In the genomic region with DNA sequence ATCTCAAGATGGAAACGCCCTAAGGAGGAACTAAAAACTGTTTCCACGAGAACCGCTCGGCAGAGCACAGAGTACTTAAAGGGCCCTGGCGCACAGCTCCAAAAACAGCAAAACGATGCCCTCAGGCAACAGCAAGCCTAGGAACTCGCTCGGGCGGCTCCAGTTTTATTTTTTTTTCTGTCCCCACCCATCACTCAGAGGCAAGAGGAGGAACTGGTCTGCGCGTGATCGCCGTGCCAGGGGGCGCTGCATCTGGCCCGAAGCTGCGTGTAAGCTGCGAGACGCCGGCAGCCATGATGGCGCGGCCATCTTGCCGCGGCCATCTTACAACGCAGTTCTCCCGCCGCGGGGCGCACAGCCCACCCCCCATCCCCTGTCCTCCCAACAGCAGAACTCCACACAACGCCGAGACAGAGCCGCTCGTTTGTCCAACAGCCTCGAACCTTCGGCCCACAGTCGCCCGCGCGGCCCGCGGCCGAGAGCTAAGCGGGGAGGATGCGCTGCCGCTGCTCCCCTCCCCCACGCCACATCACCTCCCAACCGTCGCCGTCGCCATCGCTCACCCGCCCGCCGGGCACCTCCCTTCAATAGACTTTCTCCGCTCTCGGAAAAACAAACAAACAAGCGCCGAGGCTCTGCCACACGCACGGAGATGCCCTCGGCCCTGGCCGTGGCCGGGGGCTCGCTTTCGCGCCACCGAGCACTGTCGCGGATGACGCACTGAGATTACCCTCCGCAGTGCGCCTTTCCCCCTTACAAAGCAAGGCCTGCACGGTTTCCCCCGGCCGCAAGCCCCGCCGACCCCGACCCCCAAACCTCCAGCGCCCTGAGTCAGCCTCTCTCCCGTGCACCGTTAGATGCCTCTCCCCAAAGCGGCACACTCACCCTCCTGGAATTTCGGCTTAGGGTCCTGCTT, we compare ENCODE assay signal across 8 mouse cellular contexts. TPM values are rescaled to one million over a fixed set of nuclear protein-coding genes. Genes with fewer than 3 reads are reported as not detected.
DNase-seq lines count a peak whose midpoint lies in the region; ATAC-seq and TF ChIP-seq lines count a peak whose summit lies in the region.

No protein-coding gene starts in this region.

- H3K4me1 ChIP-seq in G1E (ENCODE audit: insufficient read depth, low read depth, low read length) = peaks cover 27% of the 10 kb centered on the region
- H3K4me1 ChIP-seq in cerebellum, adult 2 months (ENCODE audit: control insufficient read depth, insufficient read depth, low read length) = no peaks in the 10 kb centered on the region; the same call in 1 of the 2 replicates
- peaks cover 19% of the 10 kb centered on the region for H3K4me1 ChIP-seq in forebrain, postnatal 0 days (ENCODE audit: insufficient read depth)
- H3K4me1 ChIP-seq in lung, embryonic 16.5 days (replicated peaks; ENCODE audit: control insufficient read depth, insufficient read depth, low read length) = peaks cover 12% of the 10 kb centered on the region

- H3K9ac ChIP-seq in forebrain, postnatal 0 days = peak overlapping the region; percentile 95
- peak overlapping the region; percentile 97 for H3K9ac ChIP-seq in lung, embryonic 16.5 days (ENCODE audit: low read length)

- H3K27ac ChIP-seq in cerebellum, adult 2 months (ENCODE audit: insufficient read depth, low read length) = peak overlapping the region; percentile 99
- peak overlapping the region; percentile 99 for H3K27ac ChIP-seq in forebrain, postnatal 0 days (ENCODE audit: low read depth, low read length)
- peak overlapping the region; percentile 99 for H3K27ac ChIP-seq in lung, embryonic 16.5 days (ENCODE audit: low read length)

- no peak for TF ChIP-seq POLR2A in cerebellum, adult 2 months (IDR thresholded peaks at IDR 0.05; ENCODE audit: borderline replicate concordance, insufficient read depth, low read length)

- H3K4me3 ChIP-seq in G1E (ENCODE audit: low read depth, low read length) = peak overlapping the region; percentile 89
- H3K4me3 ChIP-seq in cerebellum, adult 2 months (replicated peaks; ENCODE audit: insufficient read depth, low read depth, low read length) = peak overlapping the region; percentile 89
- H3K4me3 ChIP-seq in forebrain, postnatal 0 days (ENCODE audit: low read depth, low read length) = peak overlapping the region; percentile 97
- peak overlapping the region; percentile 92 for H3K4me3 ChIP-seq in lung, embryonic 16.5 days (ENCODE audit: low read length)

- peak; percentile 46 for ATAC-seq in G1E (ENCODE audit: extremely low read depth, insufficient number of reproducible peaks, low FRiP score, poor library complexity, severe bottlenecking)
- peak; percentile 64 for ATAC-seq in forebrain, postnatal 0 days
- ATAC-seq in lung, embryonic 16.5 days (ENCODE audit: low read depth) = peak; percentile 82

- TF ChIP-seq CTCF in G1E (IDR thresholded peaks at IDR 0.05; ENCODE audit: low read depth, low read length) = peak; percentile 5; the same call in 1 of the 2 replicates
- peak; percentile 28; the same call in 1 of the 2 replicates for TF ChIP-seq CTCF in cerebellum, adult 2 months (IDR thresholded peaks at IDR 0.05; ENCODE audit: borderline replicate concordance, insufficient read depth, low read depth, low read length)
- TF ChIP-seq CTCF in forebrain, postnatal 0 days (IDR thresholded peaks at IDR 0.05; ENCODE audit: low read depth) = peak; percentile 84

- no peaks in the 10 kb centered on the region for H3K9me3 ChIP-seq in G1E (replicated peaks)
- H3K9me3 ChIP-seq in forebrain, postnatal 0 days (ENCODE audit: low read length) = no peaks in the 10 kb centered on the region
- no peaks in the 10 kb centered on the region for H3K9me3 ChIP-seq in lung, embryonic 16.5 days (ENCODE audit: control insufficient read depth, low read length)

- H3K4me2 ChIP-seq in forebrain, postnatal 0 days (ENCODE audit: low read depth) = peak overlapping the region; percentile 86
- H3K4me2 ChIP-seq in lung, embryonic 16.5 days (ENCODE audit: low read depth, low read length) = peak overlapping the region; percentile 96

- peaks cover 6% of the 10 kb centered on the region for H3K36me3 ChIP-seq in G1E (replicated peaks)
- H3K36me3 ChIP-seq in forebrain, postnatal 0 days (ENCODE audit: insufficient read depth) = no peaks in the 10 kb centered on the region
- H3K36me3 ChIP-seq in lung, embryonic 16.5 days (ENCODE audit: control insufficient read depth, insufficient read depth, low read length) = no peaks in the 10 kb centered on the region

- WGBS in cerebellum, adult 2 months = under 1% methylated on average over 82 of the region's 82 CpGs
- WGBS in forebrain, postnatal 0 days = under 1% methylated on average over 82 of the region's 82 CpGs
- under 1% methylated on average over 82 of the region's 82 CpGs for WGBS in lung, embryonic 16.5 days

- no peaks in the 10 kb centered on the region for H3K27me3 ChIP-seq in G1E (ENCODE audit: insufficient read depth, low read length)
- H3K27me3 ChIP-seq in cerebellum, adult 2 months (ENCODE audit: control insufficient read depth, insufficient read depth, low read length) = no peaks in the 10 kb centered on the region
- no peaks in the 10 kb centered on the region; the same call in 1 of the 2 replicates for H3K27me3 ChIP-seq in forebrain, postnatal 0 days (ENCODE audit: insufficient read depth, low read length)
- H3K27me3 ChIP-seq in lung, embryonic 16.5 days (ENCODE audit: control insufficient read depth, insufficient read depth, low read depth, low read length) = no peaks in the 10 kb centered on the region

- DNase-seq in G1E (ENCODE audit: low spot score) = peak; percentile 67
- peak; percentile 88 for DNase-seq in cerebellum, adult 2 months
- peak; percentile 93 for DNase-seq in forebrain, postnatal 0 days
- DNase-seq in heart, postnatal 4 days = peak; percentile 93
- DNase-seq in layer of hippocampus, adult 9-10 months (ENCODE audit: low spot score) = peak; percentile 86
- DNase-seq in ovary, postnatal 10 days (ENCODE audit: low spot score) = peak; percentile 80
- DNase-seq in thymus, postnatal 10 days (ENCODE audit: low spot score in 2 of 2) = peak; percentile 89 to 90

RNA-seq across cellular contexts. Expression of gene Morf4l1, which starts 0.7 kb away (rescaled TPM):
- total RNA-seq in G1E (2014; fragmentation: Nextera tagmentation) (219 and 248 TPM in 2 replicates), G1E (2017) (146 and 172 TPM in 2 replicates)
- polyA plus RNA-seq in G1E (2012) = 106 and 118 TPM in 2 replicates
- 468 and 520 TPM in 2 replicates for polyA plus RNA-seq in cerebellum, adult 2 months (2012; rRNA removed)
- 295 and 321 TPM in 2 replicates for total RNA-seq in forebrain, postnatal 0 days (2014; rRNA removed)
- 636 and 638 TPM in 2 replicates for polyA plus RNA-seq in forebrain, postnatal 0 days (2015; fragmentation: Nextera tagmentation; extraction: Ambion mirVana)
- total RNA-seq in heart, postnatal 4 days (2021) = 100 to 1,000 TPM; 325 to 333 TPM
- polyA plus RNA-seq in lung, embryonic 16.5 days (2015; fragmentation: Nextera tagmentation; extraction: Ambion mirVana) = 400 and 424 TPM in 2 replicates

RNA-seq across cellular contexts. Expression of gene Adamts7, which starts 49.0 kb away (rescaled TPM):
- not detected in 2 replicates for total RNA-seq in G1E (2014; fragmentation: Nextera tagmentation)
- total RNA-seq in G1E (2017) = 0.17 TPM in 1 of 2 replicates, not detected in the other
- not detected in 2 replicates for polyA plus RNA-seq in G1E (2012)
- polyA plus RNA-seq in cerebellum, adult 2 months (2012; rRNA removed) = 0.34 and 0.49 TPM in 2 replicates
- 10.9 and 15.9 TPM in 2 replicates for total RNA-seq in forebrain, postnatal 0 days (2014; rRNA removed)
- polyA plus RNA-seq in forebrain, postnatal 0 days (2015; fragmentation: Nextera tagmentation; extraction: Ambion mirVana) = 4.1 and 4.9 TPM in 2 replicates
- 10 to 100 TPM; 17.5 to 17.6 TPM for total RNA-seq in heart, postnatal 4 days (2021)
- polyA plus RNA-seq in lung, embryonic 16.5 days (2015; fragmentation: Nextera tagmentation; extraction: Ambion mirVana) = 17.5 and 18.7 TPM in 2 replicates

RNA-seq across cellular contexts. Expression of gene Ctsh, which starts 60.0 kb away (rescaled TPM):
- total RNA-seq in G1E (2014; fragmentation: Nextera tagmentation) (not detected in 2 replicates), G1E (2017) (0.16 and 0.29 TPM in 2 replicates)
- polyA plus RNA-seq in G1E (2012) = not detected in 2 replicates
- 13.8 and 16.3 TPM in 2 replicates for polyA plus RNA-seq in cerebellum, adult 2 months (2012; rRNA removed)
- 19.6 and 29.9 TPM in 2 replicates for total RNA-seq in forebrain, postnatal 0 days (2014; rRNA removed)
- 35.8 and 47.8 TPM in 2 replicates for polyA plus RNA-seq in forebrain, postnatal 0 days (2015; fragmentation: Nextera tagmentation; extraction: Ambion mirVana)
- 10 to 100 TPM; 41.3 to 46.8 TPM for total RNA-seq in heart, postnatal 4 days (2021)
- polyA plus RNA-seq in lung, embryonic 16.5 days (2015; fragmentation: Nextera tagmentation; extraction: Ambion mirVana) = 831 and 1,077 TPM in 2 replicates

Comparison
In these comparisons a context has a peak if more than half of its experiments do, and no peak if none do; other contexts are left out.
1. Peak in every context shown above with its lines: DNase-seq, ATAC-seq, H3K4me3 ChIP-seq and H3K27ac ChIP-seq.
2. CTCF ChIP-seq: peak in every context shown above with its lines; median percentile 84 in forebrain, postnatal 0 days; 28 in cerebellum, adult 2 months; 5 in G1E.
3. RNA of gene Ctsh, which starts 60.0 kb away (polyA plus RNA-seq): 831 to 1,077 TPM in lung, embryonic 16.5 days; 35.8 to 47.8 TPM in forebrain, postnatal 0 days, 13.8 to 16.3 TPM in cerebellum, adult 2 months and not detected in G1E; every median in the first group is over 10 times any median in the second.